Mouse (Mus musculus) kidney, embryonic 14.5 days (tissue): Measurements from ENCODE around the gene Optc. TPM values are rescaled to one million over a fixed set of nuclear protein-coding genes. Genes with fewer than 3 reads are reported as not detected.

Experiments used
- ATAC-seq: fragments of 200-750 bp; cut with Nextera tagmentation; 2 replicates; pipeline ENCODE4 v1.8.0; 2017; ENCODE audit warnings: moderate number of reproducible peaks, mild to moderate bottlenecking, moderate TSS enrichment, moderate library complexity; ENCODE audit not compliant: low FRiP score, low TSS enrichment
- H3K27ac ChIP-seq: fragments of 300-500 bp; sonication (generic); 2 replicates; pipeline ENCODE4 v1.5.1; 2014; ENCODE audit warnings: low read depth, mild to moderate bottlenecking, low read length, moderate library complexity, mixed read lengths
- H3K27me3 ChIP-seq: fragments of 300-500 bp; sonication (generic); 2 replicates; pipeline ENCODE4 v1.6.1; 2014; ENCODE audit warnings: mild to moderate bottlenecking, low read length; ENCODE audit not compliant: control insufficient read depth, insufficient read depth
- H3K36me3 ChIP-seq: fragments of 300-500 bp; sonication (generic); 2 replicates; pipeline ENCODE4 v1.6.1; 2014; ENCODE audit warnings: low read length, mixed read lengths; ENCODE audit not compliant: control insufficient read depth, insufficient read depth
- H3K4me1 ChIP-seq: fragments of 300-500 bp; sonication (generic); 2 replicates; pipeline ENCODE4 v1.6.1; 2014; ENCODE audit warnings: low read length, mixed read lengths; ENCODE audit not compliant: control insufficient read depth, insufficient read depth
- H3K4me2 ChIP-seq: fragments of 300-500 bp; sonication (generic); replicated peaks from 2 replicates; pipeline ENCODE4 v1.6.1; 2014; ENCODE audit warnings: low read depth, mild to moderate bottlenecking, low read length
- H3K4me3 ChIP-seq: fragments of 300-500 bp; sonication (generic); 2 replicates; pipeline ENCODE4 v1.5.1; 2014; ENCODE audit warnings: mild to moderate bottlenecking, low read length
- H3K9ac ChIP-seq: fragments of 300-500 bp; sonication (generic); 2 replicates; pipeline ENCODE4 v1.6.1; 2014; ENCODE audit warnings: low read depth, mild to moderate bottlenecking, low read length, moderate library complexity
- H3K9me3 ChIP-seq: fragments of 300-500 bp; sonication (generic); 2 replicates; pipeline ENCODE4 v1.6.1; 2016; ENCODE audit warnings: low read length; ENCODE audit not compliant: control insufficient read depth
- WGBS: fragments of 180-500 bp; shearing (Covaris S2); extraction: QIAGEN DNeasy Blood & Tissue Kit; methylation state at CpG from one replicate; pipeline ENCODE4 v1.1.7; 2014; 5-methylcytosine and 5-hydroxymethylcytosine counted together
- polyA plus RNA-seq: library from polyadenylated mRNA; unstranded; fragments of >200 nt; fragmentation: Nextera tagmentation; extraction: Ambion mirVana; gene quantifications from 2 replicates; pipeline ENCODE4 v1.2.1, GENCODE M21; 2014

The Optc gene
- polyA plus RNA-seq, 1 experiment from 2014 or later: not detected

- Histone ChIP-seq H3K4me2 (no peak overlapping the region), H3K27me3 (no peaks in the 10 kb centered on the region), H3K9ac (no peak overlapping the region), H3K4me1 (peaks cover 32% of the 10 kb centered on the region), H3K9me3 (no peaks in the 10 kb centered on the region), H3K27ac (no peak overlapping the region), H3K4me3 (no peak overlapping the region), H3K36me3 (no peaks in the 10 kb centered on the region)
- no peak for ATAC-seq
- 36% methylated on average over 6 of the region's 6 CpGs for WGBS
These were observed 26.0 kb downstream of the Optc start for GRCm38 (mm10) chr1:133881813-133882212.

GRCm38 (mm10) chr1:133878825-133879423, 28.9 kb downstream of the Optc start:
- Histone ChIP-seq H3K27ac (peak overlapping the region; percentile 32; the same call in 1 of the 2 replicates), H3K9me3 (no peaks in the 10 kb centered on the region), H3K36me3 (no peaks in the 10 kb centered on the region), H3K27me3 (no peaks in the 10 kb centered on the region), H3K4me1 (peaks cover 21% of the 10 kb centered on the region), H3K9ac (no peak overlapping the region), H3K4me3 (no peak overlapping the region), H3K4me2 (0 out of 2 replicates have a peak overlapping the region, but pooled peaks have one; percentile 5)
- WGBS: 32% methylated on average over 12 of the region's 12 CpGs
- peak; percentile 73 for ATAC-seq

GRCm38 (mm10) chr1:133876936-133877335, 30.9 kb downstream of the Optc start:
- Histone ChIP-seq H3K9ac (no peak overlapping the region), H3K4me2 (no peak overlapping the region), H3K36me3 (no peaks in the 10 kb centered on the region), H3K27me3 (no peaks in the 10 kb centered on the region), H3K9me3 (no peaks in the 10 kb centered on the region), H3K4me3 (no peak overlapping the region), H3K4me1 (peaks cover 21% of the 10 kb centered on the region; the same call in 1 of the 2 replicates), H3K27ac (no peak overlapping the region)
- ATAC-seq: no peak
- 67% methylated on average over 7 of the region's 7 CpGs for WGBS

GRCm38 (mm10) chr1:133873086-133873813, 34.5 kb downstream of the Optc start:
- H3K4me3 ChIP-seq: no peak overlapping the region
- no peak overlapping the region for H3K27ac ChIP-seq
- peaks cover 11% of the 10 kb centered on the region; the same call in 1 of the 2 replicates for H3K4me1 ChIP-seq
- H3K4me2 ChIP-seq: no peak overlapping the region
- H3K27me3 ChIP-seq: no peaks in the 10 kb centered on the region
- no peaks in the 10 kb centered on the region for H3K9me3 ChIP-seq
- H3K9ac ChIP-seq: no peak overlapping the region
- H3K36me3 ChIP-seq: no peaks in the 10 kb centered on the region
- WGBS: 84% methylated on average over 6 of the region's 6 CpGs
- no peak for ATAC-seq

- WGBS: 87% methylated on average over 10 of the region's 10 CpGs
- no peak overlapping the region for H3K4me3 ChIP-seq
- H3K9ac ChIP-seq: no peak overlapping the region
- H3K27ac ChIP-seq: no peak overlapping the region
- H3K36me3 ChIP-seq: no peaks in the 10 kb centered on the region
- no peaks in the 10 kb centered on the region for H3K27me3 ChIP-seq
- no peak overlapping the region for H3K4me2 ChIP-seq
- H3K4me1 ChIP-seq: no peaks in the 10 kb centered on the region
- ATAC-seq: no peak
- no peaks in the 10 kb centered on the region for H3K9me3 ChIP-seq
These were observed 36.6 kb downstream of the Optc start for GRCm38 (mm10) chr1:133871241-133871640.

GRCm38 (mm10) chr1:133869221-133869620, 38.6 kb downstream of the Optc start:
- 22% methylated on average over 2 of the region's 2 CpGs for WGBS
- H3K9ac ChIP-seq: no peak overlapping the region
- no peak overlapping the region for H3K27ac ChIP-seq
- no peak for ATAC-seq
- H3K36me3 ChIP-seq: no peaks in the 10 kb centered on the region
- no peak overlapping the region for H3K4me2 ChIP-seq
- no peaks in the 10 kb centered on the region for H3K9me3 ChIP-seq
- H3K27me3 ChIP-seq: no peaks in the 10 kb centered on the region
- no peak overlapping the region for H3K4me3 ChIP-seq
- H3K4me1 ChIP-seq: no peaks in the 10 kb centered on the region

GRCm38 (mm10) chr1:133863257-133863997, 44.4 kb downstream of the Optc start:
- WGBS: 12% methylated on average over 10 of the region's 10 CpGs
- Histone ChIP-seq H3K9ac (no peak overlapping the region), H3K4me3 (no peak overlapping the region), H3K4me1 (peaks cover 13% of the 10 kb centered on the region), H3K36me3 (no peaks in the 10 kb centered on the region), H3K4me2 (no peak overlapping the region), H3K27me3 (no peaks in the 10 kb centered on the region), H3K27ac (peak overlapping the region; percentile 57; the same call in 1 of the 2 replicates), H3K9me3 (no peaks in the 10 kb centered on the region)
- ATAC-seq: peak; percentile 65; the same call in 1 of the 2 replicates

- WGBS: 56% methylated on average over 5 of the region's 5 CpGs
- Histone ChIP-seq H3K4me3 (no peak overlapping the region), H3K9ac (no peak overlapping the region), H3K36me3 (no peaks in the 10 kb centered on the region), H3K4me2 (no peak overlapping the region), H3K4me1 (peaks cover 13% of the 10 kb centered on the region), H3K27ac (no peak overlapping the region), H3K9me3 (no peaks in the 10 kb centered on the region), H3K27me3 (no peaks in the 10 kb centered on the region)
- no peak for ATAC-seq
These were observed 46.8 kb downstream of the Optc start for GRCm38 (mm10) chr1:133861028-133861427.
